Mouse (Mus musculus) thymus, postnatal 0 days (tissue): ENCODE measurements at regions not wholly inside any gene's neighbourhood (a gene's known extent, or its start where the extent isn't known, plus 50 kb on each side); places are given as distances from the start of the nearest gene placed in this dataset.

Source experiments
- DNase-seq: peaks from one replicate; pipeline ENCODE4 v3.0.0-alpha.2; 2015; ENCODE audit warnings: low spot score

GRCm38 (mm10) chr9:113496176-113496732, 211.8 kb downstream of the Pdcd6ip start:
- no peak for DNase-seq

GRCm38 (mm10) chr9:113488651-113489050, 219.4 kb downstream of the Pdcd6ip start:
- DNase-seq = no peak

GRCm38 (mm10) chr9:113486494-113487081, 221.5 kb downstream of the Pdcd6ip start:
- no peak for DNase-seq

- DNase-seq = no peak
These were observed 228.2 kb downstream of the Pdcd6ip start for GRCm38 (mm10) chr9:113479897-113480296.

GRCm38 (mm10) chr9:113478761-113479265, 229.2 kb downstream of the Pdcd6ip start:
- DNase-seq = no peak

GRCm38 (mm10) chr9:113471781-113472180, 236.3 kb downstream of the Pdcd6ip start:
- no peak for DNase-seq

GRCm38 (mm10) chr9:113462888-113463287, 245.2 kb downstream of the Pdcd6ip start:
- DNase-seq = no peak

GRCm38 (mm10) chr9:113462267-113462887, 245.7 kb downstream of the Pdcd6ip start:
- no peak for DNase-seq

- DNase-seq = no peak
These were observed 248.2 kb downstream of the Pdcd6ip start for GRCm38 (mm10) chr9:113459885-113460284.

GRCm38 (mm10) chr9:113459221-113459620, 248.8 kb downstream of the Pdcd6ip start:
- DNase-seq = no peak

- DNase-seq = no peak
These were observed 249.3 kb downstream of the Pdcd6ip start for GRCm38 (mm10) chr9:113458741-113459154.

- no peak for DNase-seq
These were observed 250.7 kb downstream of the Pdcd6ip start for GRCm38 (mm10) chr9:113457169-113457850.

- no peak for DNase-seq
These were observed 252.5 kb downstream of the Pdcd6ip start for GRCm38 (mm10) chr9:113455577-113455976.

- DNase-seq = no peak
These were observed 254.8 kb downstream of the Pdcd6ip start for GRCm38 (mm10) chr9:113453231-113453630.

- DNase-seq = peak; percentile 55
These were observed 266.2 kb downstream of the Pdcd6ip start for GRCm38 (mm10) chr9:113441770-113442411.

GRCm38 (mm10) chr9:113438394-113438793, 269.7 kb downstream of the Pdcd6ip start:
- DNase-seq = no peak

- DNase-seq = no peak
These were observed 272.1 kb downstream of the Pdcd6ip start for GRCm38 (mm10) chr9:113435921-113436320.

- DNase-seq = no peak
These were observed 274.6 kb downstream of the Pdcd6ip start for GRCm38 (mm10) chr9:113433424-113433823.

- DNase-seq = no peak
These were observed 275.4 kb downstream of the Pdcd6ip start for GRCm38 (mm10) chr9:113432601-113433179.

- DNase-seq = no peak
These were observed 277.6 kb downstream of the Pdcd6ip start for GRCm38 (mm10) chr9:113430411-113430810.

- DNase-seq = no peak
These were observed 280.8 kb downstream of the Pdcd6ip start for GRCm38 (mm10) chr9:113427281-113427680.
